ENCODE assay signal across 18 mouse cellular contexts in the genomic region with DNA sequence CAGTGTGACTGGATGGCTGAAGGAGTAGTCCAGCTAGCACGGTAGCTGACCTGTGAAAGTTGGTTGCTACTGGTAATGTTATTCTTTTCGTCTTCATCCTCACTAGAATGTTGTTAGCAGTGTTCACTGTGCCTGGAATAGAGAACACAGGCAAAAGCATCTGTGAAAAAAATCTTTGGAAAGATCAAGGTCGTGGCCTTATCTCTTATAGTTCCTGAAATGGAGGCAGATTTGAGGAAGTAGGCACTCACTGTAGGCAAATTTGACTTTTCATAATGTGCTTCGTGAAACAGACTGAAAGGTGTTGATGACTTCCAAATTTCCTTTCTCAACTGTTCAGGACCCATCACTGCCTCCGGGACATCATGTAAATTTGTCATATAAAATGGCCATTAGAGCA.
DNase-seq lines count a peak whose midpoint lies in the region; ATAC-seq lines count a peak whose summit lies in the region.
"Had no signal": no experiment of that assay in that cellular context is flagged by ENCODE, and none has a peak within 500 bp of the region (broad histone marks: within the 10 kb centered on the region; RNA-seq: fewer than 3 reads in every experiment).

No protein-coding gene starts in this region.

- H3K4me1 ChIP-seq in kidney, embryonic 14.5 days (ENCODE audit: control insufficient read depth, insufficient read depth, low read length), result peaks cover 15% of the 10 kb centered on the region

- no peaks in the 10 kb centered on the region for H3K27me3 ChIP-seq in kidney, embryonic 14.5 days (ENCODE audit: control insufficient read depth, insufficient read depth, low read length)
- H3K27me3 ChIP-seq: CH12.LX; embryonic facial prominence, embryonic 12.5 days; forebrain, embryonic 15.5 days; heart, embryonic 12.5 days; hindbrain, embryonic 15.5 days; Patski had no signal

- H3K36me3 ChIP-seq in kidney, embryonic 14.5 days (ENCODE audit: control insufficient read depth, insufficient read depth, low read length), result no peaks in the 10 kb centered on the region
- H3K36me3 ChIP-seq: embryonic facial prominence, embryonic 12.5 days; forebrain, embryonic 15.5 days; heart, embryonic 12.5 days; hindbrain, embryonic 15.5 days had no signal

- H3K27ac ChIP-seq in kidney, embryonic 14.5 days (ENCODE audit: low read depth, low read length), result peak overlapping the region; percentile 6; the same call in 1 of the 2 replicates
- H3K27ac ChIP-seq: forebrain, embryonic 15.5 days; heart, adult 2 months; hindbrain, embryonic 15.5 days had no signal

- DNase-seq in kidney, adult 11 months, result no peak
- peak; percentile 10 for DNase-seq in 416B (ENCODE audit: low read depth)
- DNase-seq in embryo, embryonic 11 days, result no peak
- no peak for DNase-seq in cerebellum, adult 11-12 months
- DNase-seq: adrenal gland, postnatal 14 days; cerebellum, postnatal 10 days; gastrocnemius, postnatal 36 days; heart, adult 2 months had no signal

- no peak overlapping the region for H3K4me3 ChIP-seq in kidney, embryonic 14.5 days (ENCODE audit: low read length)
- H3K4me3 ChIP-seq: embryonic facial prominence, embryonic 12.5 days; forebrain, embryonic 15.5 days; heart, adult 2 months; heart, embryonic 12.5 days; hindbrain, embryonic 15.5 days had no signal

- ATAC-seq in kidney, embryonic 14.5 days (ENCODE audit: low FRiP score, low TSS enrichment), result no peak
- ATAC-seq in hematopoietic stem cell, adult 5-6 weeks (replicated peaks in 1 of 2; ENCODE audit: insufficient read depth in 1 of 2, low FRiP score in 2 of 2, low TSS enrichment in 1 of 2, low read depth in 1 of 2, poor library complexity in 2 of 2, severe bottlenecking in 2 of 2), result peak; percentile 37 to 46; a peak in 1 of 4 replicates
- ATAC-seq in megakaryocyte, adult 5-6 weeks (ENCODE audit: poor library complexity, severe bottlenecking), result peak; percentile 24; the same call in 1 of the 2 replicates
- ATAC-seq: activated CD4-positive, CD25-positive, alpha-beta regulatory T cell, adult 4 months; forebrain, embryonic 15.5 days; Patski had no signal

- WGBS in kidney, embryonic 14.5 days, result 75% methylated on average over 5 of the region's 5 CpGs

- no peaks in the 10 kb centered on the region for H3K9me3 ChIP-seq in kidney, embryonic 14.5 days (ENCODE audit: control insufficient read depth, low read length)
- H3K9me3 ChIP-seq: embryonic facial prominence, embryonic 12.5 days; forebrain, embryonic 15.5 days; heart, embryonic 12.5 days; hindbrain, embryonic 15.5 days had no signal

- no peak overlapping the region for H3K4me2 ChIP-seq in kidney, embryonic 14.5 days (replicated peaks; ENCODE audit: low read depth, low read length)
- H3K4me2 ChIP-seq: embryonic facial prominence, embryonic 12.5 days; forebrain, embryonic 15.5 days; heart, embryonic 12.5 days; hindbrain, embryonic 15.5 days had no signal

- H3K9ac ChIP-seq in kidney, embryonic 14.5 days (ENCODE audit: low read depth, low read length), result no peak overlapping the region
- H3K9ac ChIP-seq: embryonic facial prominence, embryonic 12.5 days; forebrain, embryonic 15.5 days; heart, embryonic 12.5 days; hindbrain, embryonic 15.5 days had no signal
